Mouse (Mus musculus) CD4-positive, CD25-positive, alpha-beta regulatory T cell, adult 2 months (primary cell): Measurements from ENCODE around the gene Akap2.

Source experiments
- DNase-seq: peaks from one replicate; pipeline ENCODE4 v3.0.0-alpha.2; 2012; ENCODE audit warnings: low read depth, low spot score

The Akap2 gene

DNA sequence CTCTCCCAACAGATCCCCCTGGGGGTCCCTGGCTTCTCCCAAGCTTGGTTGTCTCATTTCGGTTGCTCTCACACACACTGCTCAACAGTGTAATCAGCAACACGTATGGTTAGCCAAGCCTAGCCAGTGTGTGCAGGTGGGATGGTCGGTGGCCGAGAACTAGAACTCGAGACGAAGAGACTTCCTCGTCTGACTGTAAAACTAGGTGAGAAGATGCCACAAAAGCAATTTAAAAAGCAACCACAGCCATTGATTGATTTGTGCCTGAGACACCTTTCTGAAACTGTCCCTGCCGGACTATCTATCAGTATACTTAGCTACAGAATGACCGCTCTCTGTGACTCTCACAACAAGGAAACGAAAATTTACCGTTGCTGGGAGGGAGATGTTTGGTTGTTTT, 37.6 kb downstream of the Akap2 start:
- DNase-seq: no peak

DNA sequence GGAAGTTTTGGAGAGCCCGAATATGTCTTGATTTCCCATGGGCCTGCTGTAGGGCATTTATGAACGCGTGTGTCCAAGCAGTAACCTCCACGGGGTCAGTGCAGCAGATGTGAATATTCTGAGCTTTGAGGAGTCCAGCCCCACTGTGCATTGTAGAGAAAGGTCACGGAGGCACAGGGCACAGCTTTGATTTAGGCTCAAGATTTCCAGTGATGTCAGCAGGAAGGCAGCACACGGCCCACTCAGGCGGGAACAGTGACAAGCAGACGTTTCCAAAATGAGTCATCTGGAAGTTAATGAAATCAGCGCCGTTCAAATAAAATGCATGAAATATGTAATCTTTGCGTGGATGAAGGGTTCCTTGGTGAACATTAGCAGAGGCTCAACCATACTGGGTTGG, 40.5 kb downstream of the Akap2 start:
- peak; percentile 9 for DNase-seq

DNA sequence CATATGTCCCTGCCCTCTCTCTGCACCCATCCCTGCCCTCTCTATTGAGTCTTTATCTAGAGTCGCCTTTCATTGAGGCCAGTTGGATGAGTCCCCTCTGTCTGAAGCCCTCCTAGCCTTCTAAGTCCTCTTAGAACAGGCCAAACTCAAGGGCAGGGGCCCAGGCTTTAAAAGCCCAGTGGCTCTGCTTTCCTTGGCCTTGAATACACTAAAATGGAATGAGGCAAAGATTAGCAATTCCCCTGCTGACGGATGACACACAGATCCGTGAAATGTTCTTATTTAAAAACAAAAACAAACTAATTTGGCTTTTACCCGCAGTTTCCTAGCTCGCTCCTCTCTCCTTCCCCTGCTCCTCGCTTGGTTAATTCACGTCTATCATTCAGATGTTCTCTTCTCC, 45.0 kb downstream of the Akap2 start:
- DNase-seq: no peak

DNA sequence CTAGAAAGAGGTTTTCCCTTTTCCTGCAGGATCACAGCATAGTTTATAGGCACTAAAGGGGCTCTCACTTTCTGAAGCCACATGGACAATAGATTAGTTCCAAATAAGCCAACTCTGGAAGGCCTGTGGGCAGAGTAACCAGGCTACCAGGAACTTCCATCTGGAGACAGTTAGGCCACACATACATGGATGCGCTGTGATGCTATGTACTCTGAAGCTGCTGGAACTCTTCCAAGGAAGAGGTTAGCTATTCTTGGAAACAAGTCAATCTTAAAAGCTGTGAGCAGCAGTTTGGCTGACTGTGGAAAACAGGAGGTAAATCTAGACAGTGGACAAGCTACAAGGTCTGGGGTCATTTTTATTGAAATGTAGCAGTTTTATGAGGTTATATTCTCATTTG, 46.9 kb downstream of the Akap2 start:
- no peak for DNase-seq

DNA sequence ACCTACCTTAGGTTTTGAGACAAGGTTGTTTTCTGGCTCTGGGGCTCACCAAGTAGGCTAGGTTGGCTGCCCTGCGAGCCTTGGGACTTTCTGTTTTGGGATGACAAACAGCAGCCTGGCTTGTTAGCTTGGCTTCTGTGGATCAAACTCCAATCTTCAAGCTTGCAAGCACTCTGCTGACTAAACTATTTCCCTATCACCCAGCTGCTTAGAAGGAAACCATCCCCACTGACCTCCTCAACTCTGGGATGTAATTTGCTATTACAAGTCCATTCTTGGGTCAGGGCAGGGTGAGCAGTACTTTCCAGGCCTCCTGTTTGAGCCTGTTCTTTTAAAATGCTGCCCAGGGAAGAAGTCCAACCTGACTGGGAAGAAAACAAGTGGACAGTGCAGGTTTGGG, 47.5 kb downstream of the Akap2 start:
- DNase-seq: no peak

DNA sequence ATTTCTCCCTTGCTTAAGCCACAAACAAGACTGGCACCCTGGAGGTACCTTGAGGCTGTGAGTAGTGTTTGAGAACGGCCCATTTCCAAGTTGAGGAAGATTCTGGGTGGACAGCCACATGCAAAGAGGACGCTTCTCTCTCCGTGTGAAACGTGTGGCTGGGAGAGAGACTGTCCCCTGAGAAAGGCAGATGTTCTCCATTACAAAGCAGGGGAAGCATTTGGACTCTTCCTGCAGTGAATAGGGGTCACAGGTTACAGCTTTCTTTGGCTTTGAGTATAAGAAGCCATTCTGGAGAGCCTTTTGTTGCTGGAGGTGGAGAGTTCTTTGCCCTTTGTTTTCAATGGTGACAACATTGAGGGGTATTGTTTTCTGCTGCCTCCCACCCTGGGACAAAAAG, 48.3 kb downstream of the Akap2 start:
- no peak for DNase-seq

- no peak for DNase-seq
These were observed 51.5 kb downstream of the Akap2 start for GRCm38 (mm10) chr4:57769007-57769406.

GRCm38 (mm10) chr4:57770185-57770823, 52.8 kb downstream of the Akap2 start:
- no peak for DNase-seq

- no peak for DNase-seq
These were observed 54.2 kb downstream of the Akap2 start for GRCm38 (mm10) chr4:57771558-57772219.

DNA sequence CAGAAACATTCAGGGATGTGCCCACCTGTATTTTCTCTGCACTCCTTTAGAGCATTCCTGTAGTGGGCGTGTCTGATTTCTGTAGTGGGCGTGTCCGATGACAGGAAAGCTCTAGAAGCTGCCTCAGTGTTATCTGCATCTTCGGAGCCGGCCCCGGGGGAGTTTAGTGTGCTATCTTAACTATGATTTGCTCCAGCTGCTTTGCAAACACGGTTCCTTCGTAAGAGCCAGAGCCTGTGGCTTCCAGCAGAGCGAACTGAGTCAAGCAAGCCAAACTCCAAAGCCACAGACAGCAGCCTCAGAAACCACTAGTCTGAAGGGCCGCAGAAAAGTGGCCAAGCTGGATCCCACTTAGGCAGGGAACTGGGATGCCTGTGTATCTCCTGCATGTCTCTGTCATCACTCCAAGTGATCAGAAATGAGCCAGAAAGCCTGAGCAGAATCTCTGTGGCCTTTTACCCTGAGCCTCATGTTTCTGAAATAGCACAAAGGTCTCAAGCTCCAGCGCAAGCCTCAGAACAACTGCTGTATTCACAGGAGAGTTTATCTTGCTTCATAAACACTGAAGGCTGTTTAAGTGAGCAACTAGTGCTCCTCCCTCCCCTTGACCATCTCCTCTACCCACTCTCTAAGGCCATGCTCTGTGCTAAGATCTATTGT, 55.5 kb downstream of the Akap2 start:
- DNase-seq: no peak

DNA sequence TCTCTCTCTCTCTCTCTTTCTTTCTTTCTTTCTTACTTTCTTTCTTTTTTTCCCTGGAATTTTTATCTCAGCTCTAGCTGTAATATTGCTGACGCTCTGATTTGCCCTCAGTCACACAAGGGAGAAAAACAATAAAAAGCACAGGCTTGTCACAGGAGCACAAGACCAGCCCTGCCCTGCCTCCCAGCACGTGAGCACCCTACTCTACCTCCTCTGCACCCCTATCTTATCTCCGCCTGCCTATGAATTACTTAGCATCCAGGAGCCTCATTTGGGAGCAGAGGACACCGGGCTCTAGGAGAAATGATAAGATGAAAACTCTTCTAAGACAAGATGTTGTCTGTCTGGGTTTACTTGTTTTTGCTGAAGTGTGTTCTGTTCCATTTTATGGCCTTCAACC, 57.1 kb downstream of the Akap2 start:
- DNase-seq: no peak

GRCm38 (mm10) chr4:57775582-57775981, 58.1 kb downstream of the Akap2 start:
- no peak for DNase-seq

GRCm38 (mm10) chr4:57780403-57780802, 62.9 kb downstream of the Akap2 start:
- no peak for DNase-seq

- no peak for DNase-seq
These were observed 63.6 kb downstream of the Akap2 start for GRCm38 (mm10) chr4:57780833-57781641.

GRCm38 (mm10) chr4:57781994-57782393, 64.5 kb downstream of the Akap2 start:
- peak; percentile 86 for DNase-seq

DNA sequence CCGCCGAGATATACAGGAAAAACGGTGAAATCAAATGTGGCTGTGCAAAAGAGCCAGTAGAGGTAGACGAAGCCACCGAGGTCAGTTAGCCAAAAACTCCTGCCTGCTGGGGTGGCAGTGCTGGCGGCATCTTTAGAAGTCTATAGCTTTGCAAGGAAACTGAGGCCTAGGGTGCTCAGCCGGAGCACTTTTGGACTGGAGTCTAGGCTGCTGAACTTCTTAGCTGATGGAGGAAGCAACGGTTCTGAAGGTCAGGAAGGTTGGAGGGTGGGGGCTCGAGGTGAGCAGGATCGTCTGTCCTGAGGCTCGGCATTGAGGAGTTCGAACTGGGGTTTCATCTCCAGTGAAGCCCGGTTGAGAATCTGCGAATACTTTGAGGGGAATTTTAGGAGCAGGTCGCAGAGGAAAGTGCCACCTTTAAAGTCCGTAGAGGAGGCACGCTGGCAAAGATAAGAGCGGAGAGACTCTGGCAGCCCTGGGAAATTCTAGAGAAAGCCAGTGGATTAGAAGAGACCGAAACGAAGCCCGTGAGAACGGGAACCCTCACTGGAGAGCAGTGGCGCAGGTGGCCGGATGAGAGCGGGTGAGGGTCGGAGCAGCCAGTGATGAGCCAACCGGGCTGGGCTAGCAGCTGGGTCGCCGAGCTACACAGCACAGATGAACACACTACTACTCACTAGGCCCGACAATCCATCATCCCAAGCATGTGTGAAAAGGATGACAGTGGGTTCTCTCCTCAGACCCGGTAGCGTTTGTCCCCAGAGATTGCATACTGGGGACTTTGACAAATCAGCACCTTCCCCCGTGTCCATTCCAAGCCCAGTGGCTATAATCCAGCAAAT, 65.3 kb downstream of the Akap2 start:
- peak; percentile 39 for DNase-seq

GRCm38 (mm10) chr4:57783391-57783770, 65.9 kb downstream of the Akap2 start:
- peak; percentile 11 for DNase-seq

GRCm38 (mm10) chr4:57783853-57784600, 66.6 kb downstream of the Akap2 start:
- no peak for DNase-seq

DNA sequence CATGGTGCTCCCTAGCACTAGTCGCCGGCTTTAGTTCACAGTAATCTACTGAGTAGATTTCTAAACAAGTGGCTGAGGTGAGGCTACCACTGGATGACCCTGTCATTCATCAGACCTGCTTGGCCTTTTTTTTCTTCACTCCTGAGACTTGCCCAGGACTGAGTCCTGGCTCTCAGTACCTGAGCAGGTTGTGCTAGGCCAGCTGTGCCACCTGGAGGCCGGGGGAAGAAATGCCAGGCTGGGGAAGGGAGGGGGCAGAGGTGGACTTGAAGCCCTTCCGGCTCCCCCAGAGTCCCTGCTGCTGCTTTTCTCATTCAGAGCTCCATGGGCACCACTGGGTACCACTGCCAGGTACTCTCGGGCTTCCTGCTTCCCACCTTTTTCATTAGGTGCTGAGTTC, 71.3 kb downstream of the Akap2 start:
- peak; percentile 64 for DNase-seq

- DNase-seq: no peak
These were observed 71.7 kb downstream of the Akap2 start for GRCm38 (mm10) chr4:57789118-57789517.

GRCm38 (mm10) chr4:57793989-57794388, 76.5 kb downstream of the Akap2 start:
- no peak for DNase-seq
